Mouse (Mus musculus) liver, embryonic 12.5 days (tissue): ENCODE data around the gene Mnt. TPM values are rescaled to one million over a fixed set of nuclear protein-coding genes. Genes with fewer than 3 reads are reported as not detected.

ENCODE experiments used
- ATAC-seq: fragments of 200-750 bp; cut with Nextera tagmentation; 2 replicates; pipeline ENCODE4 v1.8.0; 2017; ENCODE audit warnings: moderate number of reproducible peaks, mild to moderate bottlenecking, moderate library complexity
- H3K27ac ChIP-seq: fragments of 300-500 bp; sonication (generic); 2 replicates; pipeline ENCODE4 v1.5.1; 2016; ENCODE audit warnings: mild to moderate bottlenecking
- H3K27me3 ChIP-seq: fragments of 300-500 bp; sonication (generic); replicated peaks from 2 replicates; pipeline ENCODE4 v1.6.1; 2016; ENCODE audit warnings: mild to moderate bottlenecking, moderate library complexity
- H3K36me3 ChIP-seq: fragments of 300-500 bp; sonication (generic); 2 replicates; pipeline ENCODE4 v1.6.1; 2016; ENCODE audit warnings: mild to moderate bottlenecking, moderate library complexity
- H3K4me1 ChIP-seq: fragments of 300-500 bp; sonication (generic); 2 replicates; pipeline ENCODE4 v1.6.1; 2016
- H3K4me2 ChIP-seq: fragments of 300-500 bp; sonication (generic); 2 replicates; pipeline ENCODE4 v1.6.1; 2016; ENCODE audit warnings: mild to moderate bottlenecking, moderate library complexity
- H3K4me3 ChIP-seq: fragments of 300-500 bp; sonication (generic); 2 replicates; pipeline ENCODE4 v1.5.1; 2016; ENCODE audit warnings: mild to moderate bottlenecking, moderate library complexity
- H3K9ac ChIP-seq: fragments of 300-500 bp; sonication (generic); 2 replicates; pipeline ENCODE4 v1.6.1; 2016; ENCODE audit warnings: mild to moderate bottlenecking, moderate library complexity
- H3K9me3 ChIP-seq: fragments of 300-500 bp; sonication (generic); replicated peaks from 2 replicates; pipeline ENCODE4 v1.6.1; 2016; ENCODE audit warnings: mild to moderate bottlenecking, moderate library complexity
- WGBS: fragments of 180-500 bp; shearing (Covaris S2); methylation state at CpG from one replicate; pipeline ENCODE4 v1.1.7; 2016; ENCODE audit not compliant: insufficient replicate concordance; 5-methylcytosine and 5-hydroxymethylcytosine counted together
- microRNA-seq: library from miRNA; unstranded; fragments of <30 nt; microRNA quantifications from one replicate; pipeline ENCODE4, GENCODE M21; 2017
- polyA plus RNA-seq: library from polyadenylated mRNA; unstranded; fragments of >200 nt; fragmentation: Nextera tagmentation; extraction: Ambion mirVana; gene quantifications from 2 replicates; pipeline ENCODE4 v1.2.1, GENCODE M21; 2016

Gene Mnt
- polyA plus RNA-seq, 1 experiment from 2014 or later, result 1.9 TPM

DNA sequence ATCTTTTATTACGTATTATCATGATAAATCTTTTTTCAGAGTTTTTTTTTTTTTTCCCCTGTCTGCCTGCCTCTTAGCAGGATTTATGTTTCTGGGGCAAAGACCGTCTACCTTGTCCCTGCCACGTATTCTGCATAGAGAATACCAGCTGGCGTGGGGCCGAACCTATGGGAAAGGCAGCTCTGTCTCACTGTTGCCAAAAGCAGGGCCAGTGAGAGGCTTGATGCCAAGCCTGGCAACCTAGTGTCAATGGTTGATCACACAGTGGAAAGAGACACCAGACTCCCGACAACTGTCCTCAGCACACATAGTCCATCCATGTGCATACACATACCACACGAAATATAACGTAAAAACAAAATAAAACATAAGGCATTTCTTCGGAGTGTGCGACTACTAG, 52.4 kb downstream of the Mnt start:
- Histone ChIP-seq H3K36me3 (peaks cover 10% of the 10 kb centered on the region), H3K9me3 (no peaks in the 10 kb centered on the region), H3K27me3 (no peaks in the 10 kb centered on the region), H3K9ac (no peak overlapping the region), H3K4me2 (no peak overlapping the region), H3K4me1 (0 out of 2 replicates have a peak, but pooled peaks cover 8% of the 10 kb centered on the region), H3K4me3 (no peak overlapping the region), H3K27ac (no peak overlapping the region)
- no peak for ATAC-seq
- 84% methylated on average over 10 of the region's 10 CpGs for WGBS

DNA sequence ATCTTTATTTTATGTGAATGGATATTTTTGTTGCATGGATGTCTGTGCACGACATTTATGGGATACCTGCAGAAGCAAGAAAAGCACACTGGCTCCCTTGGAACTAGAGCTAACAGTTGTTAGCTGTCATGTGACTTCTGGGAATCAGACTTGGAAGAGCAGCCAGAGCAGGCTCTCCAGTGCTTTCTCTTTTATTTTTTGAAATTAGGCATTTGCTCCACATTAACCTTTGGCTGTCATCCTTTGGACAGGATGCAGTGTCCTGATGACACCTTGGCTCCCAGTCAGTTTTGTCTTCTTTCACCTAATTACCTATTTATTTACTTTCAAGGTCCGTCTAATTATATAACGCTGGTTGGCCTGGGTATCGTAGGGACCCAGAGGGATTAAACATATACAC, 63.9 kb downstream of the Mnt start:
- Histone ChIP-seq H3K27ac (no peak overlapping the region), H3K27me3 (no peaks in the 10 kb centered on the region), H3K36me3 (peaks cover 8% of the 10 kb centered on the region), H3K9me3 (no peaks in the 10 kb centered on the region), H3K9ac (no peak overlapping the region), H3K4me3 (no peak overlapping the region), H3K4me1 (peaks cover 20% of the 10 kb centered on the region), H3K4me2 (no peak overlapping the region)
- ATAC-seq, result no peak
- 87% methylated on average over 4 of the region's 4 CpGs for WGBS

Small RNAs within 50 kb of the gene (microRNA-seq; reads per million reads assigned to microRNA genes)
- not detected for gene Mir6926

Other genes starting within 250 kb of the Mnt start
- gene Rap1gap2, start 220.0 kb upstream of the Mnt start, polyA plus RNA-seq, result 0.96 and 1.4 TPM in 2 replicates
- gene Ccdc92b, start 211.3 kb upstream of the Mnt start, polyA plus RNA-seq, result 14.7 and 16.0 TPM in 2 replicates
- gene Cluh, start 181.4 kb upstream of the Mnt start, polyA plus RNA-seq, result 49.6 and 50.1 TPM in 2 replicates
- gene Pafah1b1, start 106.2 kb upstream of the Mnt start, polyA plus RNA-seq, result 54.3 and 54.7 TPM in 2 replicates
- 44.3 and 46.6 TPM in 2 replicates for gene Mettl16, start 60.1 kb upstream of the Mnt start, polyA plus RNA-seq
- gene Sgsm2, start 66.1 kb downstream of the Mnt start, polyA plus RNA-seq, result 2.6 and 2.9 TPM in 2 replicates
- gene Tsr1, start 67.2 kb downstream of the Mnt start, polyA plus RNA-seq, result 45.5 and 47.1 TPM in 2 replicates
- gene Smg6, start 94.9 kb downstream of the Mnt start, polyA plus RNA-seq, result 7.7 and 7.8 TPM in 2 replicates
- 4.9 and 6.5 TPM in 2 replicates for gene Srr, start 95.0 kb downstream of the Mnt start, polyA plus RNA-seq